Mouse (Mus musculus) heart, embryonic 12.5 days (tissue): ENCODE measurements around the gene Gal3st2. TPM values are rescaled to one million over a fixed set of nuclear protein-coding genes. Genes with fewer than 3 reads are reported as not detected.
A peak's percentile ranks its signal among the peaks of the same experiment; 100 is the strongest.
"Not testable (repeated sequence)": the region's sequence is repeated elsewhere in the genome, so short reads cannot be mapped to it uniquely, and the experiment has no call there.

Experiments
- ATAC-seq: fragments of 200-750 bp; cut with Nextera tagmentation; 2 replicates; pipeline ENCODE4 v1.8.0; 2017; ENCODE audit warnings: moderate TSS enrichment, moderate library complexity; ENCODE audit not compliant: insufficient number of reproducible peaks, low FRiP score
- H3K27ac ChIP-seq: fragments of 300-500 bp; sonication (generic); 2 replicates; pipeline ENCODE4 v1.5.1; 2016; ENCODE audit warnings: mild to moderate bottlenecking, moderate library complexity; ENCODE audit not compliant: poor library complexity, severe bottlenecking
- H3K27me3 ChIP-seq: fragments of 300-500 bp; sonication (generic); replicated peaks from 2 replicates; pipeline ENCODE4 v1.6.1; 2016; ENCODE audit warnings: mild to moderate bottlenecking, moderate library complexity
- H3K36me3 ChIP-seq: fragments of 300-500 bp; sonication (generic); 2 replicates; pipeline ENCODE4 v1.6.1; 2016; ENCODE audit warnings: mild to moderate bottlenecking, moderate library complexity
- H3K4me1 ChIP-seq: fragments of 300-500 bp; sonication (generic); replicated peaks from 2 replicates; pipeline ENCODE4 v1.6.1; 2016; ENCODE audit warnings: mild to moderate bottlenecking
- H3K4me2 ChIP-seq: fragments of 300-500 bp; sonication (generic); 2 replicates; pipeline ENCODE4 v1.6.1; 2016; ENCODE audit warnings: mild to moderate bottlenecking, moderate library complexity
- H3K4me3 ChIP-seq: fragments of 300-500 bp; sonication (generic); 2 replicates; pipeline ENCODE4 v1.5.1; 2016; ENCODE audit warnings: mild to moderate bottlenecking
- H3K9ac ChIP-seq: fragments of 300-500 bp; sonication (generic); 2 replicates; pipeline ENCODE4 v1.6.1; 2016; ENCODE audit warnings: mild to moderate bottlenecking, moderate library complexity
- H3K9me3 ChIP-seq: fragments of 300-500 bp; sonication (generic); replicated peaks from 2 replicates; pipeline ENCODE4 v1.6.1; 2016; ENCODE audit warnings: mild to moderate bottlenecking, moderate library complexity
- WGBS: fragments of 180-500 bp; shearing (Covaris S2); methylation state at CpG from one replicate; pipeline ENCODE4 v1.1.7; 2016; 5-methylcytosine and 5-hydroxymethylcytosine counted together
- polyA plus RNA-seq: library from polyadenylated mRNA; unstranded; fragments of >200 nt; fragmentation: Nextera tagmentation; extraction: Ambion mirVana; gene quantifications from 2 replicates; pipeline ENCODE4 v1.2.1, GENCODE M21; 2016

The Gal3st2 gene
- polyA plus RNA-seq, 1 experiment from 2014 or later: 0.08 TPM

GRCm38 (mm10) chr1:93834671-93835150 lies 26.4 kb upstream of the Gal3st2 start:
- H3K9me3 ChIP-seq: no peaks in the 10 kb centered on the region
- H3K27me3 ChIP-seq: no peaks in the 10 kb centered on the region
- ATAC-seq: no peak
- no peak overlapping the region for H3K4me2 ChIP-seq
- H3K4me1 ChIP-seq: peaks cover 7% of the 10 kb centered on the region; the same call in 1 of the 2 replicates
- no peak overlapping the region for H3K9ac ChIP-seq
- H3K36me3 ChIP-seq: peaks cover 14% of the 10 kb centered on the region
- H3K4me3 ChIP-seq: no peak overlapping the region
- H3K27ac ChIP-seq: no peak overlapping the region
- WGBS: 87% methylated on average over 7 of the region's 7 CpGs

GRCm38 (mm10) chr1:93835211-93835610 lies 25.9 kb upstream of the Gal3st2 start:
- Histone ChIP-seq H3K9me3 (no peaks in the 10 kb centered on the region), H3K27ac (no peak overlapping the region), H3K36me3 (peaks cover 14% of the 10 kb centered on the region), H3K4me2 (no peak overlapping the region), H3K4me3 (no peak overlapping the region), H3K4me1 (peaks cover 7% of the 10 kb centered on the region; the same call in 1 of the 2 replicates), H3K27me3 (no peaks in the 10 kb centered on the region), H3K9ac (no peak overlapping the region)
- WGBS: 92% methylated on average over 4 of the region's 4 CpGs
- ATAC-seq: 0 out of 2 replicates have a peak, but pooled peaks have one; percentile 18

GRCm38 (mm10) chr1:93835876-93836531 lies 25.1 kb upstream of the Gal3st2 start:
- H3K4me2 ChIP-seq: no peak overlapping the region
- 73% methylated on average over 6 of the region's 6 CpGs for WGBS
- H3K4me3 ChIP-seq: no peak overlapping the region
- no peaks in the 10 kb centered on the region for H3K27me3 ChIP-seq
- peaks cover 7% of the 10 kb centered on the region; the same call in 1 of the 2 replicates for H3K4me1 ChIP-seq
- no peak overlapping the region for H3K27ac ChIP-seq
- no peaks in the 10 kb centered on the region for H3K9me3 ChIP-seq
- H3K36me3 ChIP-seq: peaks cover 14% of the 10 kb centered on the region
- no peak for ATAC-seq
- no peak overlapping the region for H3K9ac ChIP-seq

- Histone ChIP-seq H3K27me3 (no peaks in the 10 kb centered on the region), H3K9me3 (no peaks in the 10 kb centered on the region), H3K27ac (no peak overlapping the region), H3K36me3 (peaks cover 14% of the 10 kb centered on the region), H3K4me3 (no peak overlapping the region), H3K9ac (no peak overlapping the region), H3K4me2 (no peak overlapping the region), H3K4me1 (peaks cover 7% of the 10 kb centered on the region; the same call in 1 of the 2 replicates)
- 86% methylated on average over 2 of the region's 2 CpGs for WGBS
- ATAC-seq: no peak
Observed at GRCm38 (mm10) chr1:93836532-93836913, 24.6 kb upstream of the Gal3st2 start.

- 86% methylated on average over 8 of the region's 8 CpGs for WGBS
- peaks cover 14% of the 10 kb centered on the region for H3K36me3 ChIP-seq
- no peaks in the 10 kb centered on the region for H3K9me3 ChIP-seq
- ATAC-seq: no peak
- H3K27ac ChIP-seq: no peak overlapping the region
- H3K9ac ChIP-seq: no peak overlapping the region
- no peak overlapping the region for H3K4me2 ChIP-seq
- H3K27me3 ChIP-seq: no peaks in the 10 kb centered on the region
- no peak overlapping the region for H3K4me3 ChIP-seq
- H3K4me1 ChIP-seq: peaks cover 7% of the 10 kb centered on the region; the same call in 1 of the 2 replicates
Observed at GRCm38 (mm10) chr1:93837335-93837734, 23.8 kb upstream of the Gal3st2 start.

- 83% methylated on average over 8 of the region's 8 CpGs for WGBS
- ATAC-seq, H3K27ac ChIP-seq, H3K4me2 ChIP-seq, H3K9ac ChIP-seq, H3K4me1 ChIP-seq, H3K27me3 ChIP-seq, H3K9me3 ChIP-seq, H3K4me3 ChIP-seq: not testable (repeated sequence)
- H3K36me3 ChIP-seq: peaks cover 14% of the 10 kb centered on the region
Observed at GRCm38 (mm10) chr1:93838569-93838968, 22.5 kb upstream of the Gal3st2 start.

GRCm38 (mm10) chr1:93845766-93846366 lies 15.2 kb upstream of the Gal3st2 start:
- H3K4me3 ChIP-seq, H3K4me2 ChIP-seq, H3K27me3 ChIP-seq, H3K36me3 ChIP-seq, H3K9me3 ChIP-seq, ATAC-seq, H3K9ac ChIP-seq, H3K4me1 ChIP-seq, H3K27ac ChIP-seq: not testable (repeated sequence)
- 48% methylated on average over 1 of the region's 3 CpGs for WGBS

- H3K9ac ChIP-seq, H3K36me3 ChIP-seq, H3K4me1 ChIP-seq, H3K27me3 ChIP-seq, H3K4me3 ChIP-seq, ATAC-seq, H3K4me2 ChIP-seq, H3K27ac ChIP-seq, H3K9me3 ChIP-seq: not testable (repeated sequence)
- 79% methylated on average over 4 of the region's 4 CpGs for WGBS
Observed at GRCm38 (mm10) chr1:93855790-93856189, 5.3 kb upstream of the Gal3st2 start.

GRCm38 (mm10) chr1:93857370-93857769 lies 3.7 kb upstream of the Gal3st2 start:
- WGBS: 83% methylated on average over 6 of the region's 6 CpGs
- no peak overlapping the region for H3K4me2 ChIP-seq
- H3K9ac ChIP-seq: no peak overlapping the region
- no peaks in the 10 kb centered on the region for H3K9me3 ChIP-seq
- H3K27me3 ChIP-seq: no peaks in the 10 kb centered on the region
- no peaks in the 10 kb centered on the region for H3K36me3 ChIP-seq
- no peaks in the 10 kb centered on the region for H3K4me1 ChIP-seq
- H3K27ac ChIP-seq: no peak overlapping the region
- no peak for ATAC-seq
- no peak overlapping the region for H3K4me3 ChIP-seq

- Histone ChIP-seq H3K9me3 (no peaks in the 10 kb centered on the region), H3K4me1 (no peaks in the 10 kb centered on the region), H3K27me3 (no peaks in the 10 kb centered on the region), H3K27ac (no peak overlapping the region), H3K4me3 (no peak overlapping the region), H3K36me3 (no peaks in the 10 kb centered on the region), H3K9ac (no peak overlapping the region), H3K4me2 (no peak overlapping the region)
- ATAC-seq: no peak
- 88% methylated on average over 3 of the region's 3 CpGs for WGBS
Observed at GRCm38 (mm10) chr1:93857991-93858390, 3.1 kb upstream of the Gal3st2 start.

- Histone ChIP-seq H3K4me2 (no peak overlapping the region), H3K27ac (no peak overlapping the region), H3K9ac (no peak overlapping the region), H3K27me3 (no peaks in the 10 kb centered on the region), H3K36me3 (no peaks in the 10 kb centered on the region), H3K4me1 (no peaks in the 10 kb centered on the region), H3K9me3 (no peaks in the 10 kb centered on the region), H3K4me3 (no peak overlapping the region)
- ATAC-seq: no peak
Observed at GRCm38 (mm10) chr1:93859619-93860018, 1.5 kb upstream of the Gal3st2 start.
